Mouse (Mus musculus): Measurements from ENCODE around the gene Cel. TPM values are rescaled to one million over a fixed set of nuclear protein-coding genes. Genes with fewer than 3 reads are reported as not detected.

Cel gene
- polyA plus RNA-seq, 1 experiment from 2014 or later = 159 TPM

DNA sequence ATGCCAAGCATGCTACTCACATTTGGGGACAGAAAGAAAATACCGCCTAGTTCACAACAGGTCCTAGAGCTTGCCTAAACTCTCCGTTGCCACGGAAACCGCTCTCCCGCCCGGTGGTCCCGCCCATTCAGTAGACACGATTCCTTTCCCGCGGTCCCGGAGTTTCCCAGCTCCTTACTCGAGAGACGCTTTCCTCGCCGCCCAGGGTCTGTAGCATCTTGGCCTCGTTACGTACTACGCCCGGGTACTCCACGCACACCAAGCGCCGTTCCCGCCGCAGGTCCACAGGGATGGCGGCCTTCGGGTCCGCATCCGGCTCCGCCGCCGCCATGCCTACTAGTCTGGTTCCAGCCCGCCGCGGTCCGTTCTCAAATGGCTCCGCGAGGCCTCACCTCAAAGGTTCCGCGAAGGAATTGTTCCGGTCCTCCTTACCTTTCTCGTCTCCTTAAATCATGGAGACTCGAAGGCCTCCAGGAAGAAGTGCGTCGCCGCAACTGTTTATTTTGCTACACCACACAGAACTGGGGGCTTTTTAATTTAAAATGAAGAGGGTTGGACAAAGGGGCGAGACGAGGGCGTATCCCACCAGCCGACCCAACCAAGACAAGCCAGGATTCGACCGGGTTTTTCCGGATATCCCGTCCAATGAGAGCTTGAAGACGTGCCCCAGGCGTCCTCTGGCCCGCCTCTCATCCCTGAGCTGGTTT, 19.6 kb upstream of the Cel start:
- Histone ChIP-seq H3K27me3 (replicated peaks) (no peaks in the 10 kb centered on the region), H3K4me3 (replicated peaks) (peak overlapping the region; percentile 81), H3K9ac (peak overlapping the region; percentile 57), H3K4me1 (replicated peaks) (0 out of 2 replicates have a peak, but pooled peaks cover 10% of the 10 kb centered on the region), H3K9me3 (no peaks in the 10 kb centered on the region), H3K27ac (peak overlapping the region; percentile 85), H3K36me3 (0 out of 2 replicates have a peak, but pooled peaks cover 5% of the 10 kb centered on the region), H3K4me2 (replicated peaks) (peak overlapping the region; percentile 68)
- under 1% methylated on average over 56 of the region's 56 CpGs for WGBS
- ATAC-seq = peak; percentile 94

DNA sequence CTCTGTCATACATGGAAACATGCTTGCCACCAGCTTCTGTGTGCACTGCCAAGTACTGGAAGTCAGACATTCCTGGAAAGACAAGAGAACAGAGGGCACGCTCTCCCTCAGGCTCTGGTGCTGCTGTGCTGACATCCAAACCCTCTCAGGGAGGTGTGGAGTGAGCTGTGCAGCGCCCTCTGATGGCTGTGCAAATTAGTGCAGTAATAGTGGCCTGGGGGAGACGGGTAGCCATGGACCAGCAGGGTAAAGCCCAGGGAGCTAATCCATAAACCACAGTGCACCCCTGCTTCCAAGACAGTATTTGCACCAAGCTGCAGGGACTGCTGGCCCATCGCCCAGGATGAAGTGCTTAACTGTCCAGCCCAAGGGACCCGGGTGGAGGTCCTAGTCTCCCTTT, 14.8 kb upstream of the Cel start:
- H3K4me1 ChIP-seq (replicated peaks) = 0 out of 2 replicates have a peak, but pooled peaks cover 5% of the 10 kb centered on the region
- no peak overlapping the region for H3K27ac ChIP-seq
- no peak overlapping the region for H3K4me2 ChIP-seq (replicated peaks)
- ATAC-seq = no peak
- no peak overlapping the region for H3K9ac ChIP-seq
- peaks cover 27% of the 10 kb centered on the region for H3K36me3 ChIP-seq
- no peaks in the 10 kb centered on the region for H3K9me3 ChIP-seq
- WGBS = 72% methylated on average over 5 of the region's 5 CpGs
- no peak overlapping the region for H3K4me3 ChIP-seq (replicated peaks)
- H3K27me3 ChIP-seq (replicated peaks) = no peaks in the 10 kb centered on the region

DNA sequence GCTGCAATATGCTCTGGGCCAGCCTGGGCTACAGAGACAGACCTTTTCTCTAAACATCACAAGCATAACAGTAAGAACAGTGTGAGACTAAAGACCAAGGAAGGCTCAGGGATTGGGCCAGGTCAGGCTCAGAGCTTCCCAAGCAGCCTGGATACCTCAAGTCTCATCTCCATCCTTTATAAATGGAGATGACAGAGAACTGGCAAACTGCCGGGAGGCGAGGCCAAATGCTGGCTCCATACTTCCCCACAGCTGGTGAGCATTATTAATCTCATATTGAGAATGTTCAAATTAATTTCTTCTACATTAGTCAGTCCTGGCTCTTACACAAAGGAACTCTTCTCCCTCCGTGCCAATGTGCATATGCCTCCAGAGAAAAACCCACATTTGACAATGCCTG, 13.6 kb upstream of the Cel start:
- H3K36me3 ChIP-seq = peaks cover 39% of the 10 kb centered on the region

DNA sequence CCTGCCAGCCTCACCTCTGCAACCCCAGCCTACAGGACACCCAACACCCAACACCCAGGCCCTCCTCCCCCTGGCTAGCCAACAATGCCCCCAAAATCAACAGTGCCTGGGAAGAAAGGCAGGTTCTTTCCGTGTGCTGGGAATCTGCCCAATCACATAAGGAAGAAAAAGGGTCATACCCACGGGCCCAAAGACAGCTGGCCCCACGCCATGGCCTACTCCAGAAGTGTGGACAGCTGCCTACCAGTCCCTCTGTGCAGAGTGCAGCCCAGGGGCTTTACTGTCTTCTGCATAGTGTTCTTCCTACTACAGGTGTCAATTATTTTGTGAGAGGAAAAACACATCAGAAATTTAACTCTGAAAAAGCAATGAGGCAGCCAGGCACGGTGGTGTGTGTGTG, 12.1 kb upstream of the Cel start:
- Histone ChIP-seq H3K9me3 (no peaks in the 10 kb centered on the region), H3K4me2 (replicated peaks) (no peak overlapping the region), H3K4me3 (replicated peaks) (no peak overlapping the region), H3K27ac (no peak overlapping the region), H3K27me3 (replicated peaks) (no peaks in the 10 kb centered on the region), H3K36me3 (peaks cover 46% of the 10 kb centered on the region), H3K4me1 (replicated peaks) (no peaks in the 10 kb centered on the region), H3K9ac (no peak overlapping the region)
- WGBS = 81% methylated on average over 4 of the region's 4 CpGs
- no peak for ATAC-seq

More for the DNA sequence above, 13.6 kb upstream of the Cel start:
- Histone ChIP-seq H3K27ac (no peak overlapping the region), H3K4me1 (replicated peaks) (0 out of 2 replicates have a peak, but pooled peaks cover under 1% of the 10 kb centered on the region), H3K27me3 (replicated peaks) (no peaks in the 10 kb centered on the region), H3K9ac (no peak overlapping the region), H3K4me3 (replicated peaks) (no peak overlapping the region), H3K4me2 (replicated peaks) (no peak overlapping the region), H3K9me3 (no peaks in the 10 kb centered on the region)
- no peak for ATAC-seq
- 83% methylated on average over 3 of the region's 3 CpGs for WGBS

DNA sequence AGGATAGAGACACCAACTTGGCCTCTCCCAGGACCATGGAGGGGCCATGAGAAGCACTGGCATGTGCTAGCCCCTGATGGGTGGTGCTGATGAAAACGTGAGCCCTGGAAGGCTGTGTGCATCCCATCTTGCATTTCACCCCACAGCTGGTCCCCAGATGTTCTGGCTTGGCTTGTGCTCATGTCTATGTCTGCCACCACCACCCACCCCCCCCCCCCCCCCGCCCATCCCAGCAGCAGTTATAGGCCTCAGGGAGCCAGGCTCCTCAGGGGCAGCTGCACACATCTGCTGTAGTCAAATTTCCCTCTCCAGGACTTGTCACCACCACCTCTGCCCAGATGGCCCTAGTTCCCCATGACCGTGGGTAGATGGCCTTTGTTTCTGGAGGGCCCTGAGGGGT, 6.7 kb upstream of the Cel start:
- Histone ChIP-seq H3K36me3 (peaks cover 58% of the 10 kb centered on the region), H3K4me3 (replicated peaks) (no peak overlapping the region), H3K4me2 (replicated peaks) (no peak overlapping the region), H3K4me1 (replicated peaks) (no peaks in the 10 kb centered on the region), H3K27ac (no peak overlapping the region), H3K9me3 (no peaks in the 10 kb centered on the region), H3K27me3 (replicated peaks) (no peaks in the 10 kb centered on the region), H3K9ac (no peak overlapping the region)
- ATAC-seq = no peak
- WGBS = 73% methylated on average over 3 of the region's 3 CpGs

DNA sequence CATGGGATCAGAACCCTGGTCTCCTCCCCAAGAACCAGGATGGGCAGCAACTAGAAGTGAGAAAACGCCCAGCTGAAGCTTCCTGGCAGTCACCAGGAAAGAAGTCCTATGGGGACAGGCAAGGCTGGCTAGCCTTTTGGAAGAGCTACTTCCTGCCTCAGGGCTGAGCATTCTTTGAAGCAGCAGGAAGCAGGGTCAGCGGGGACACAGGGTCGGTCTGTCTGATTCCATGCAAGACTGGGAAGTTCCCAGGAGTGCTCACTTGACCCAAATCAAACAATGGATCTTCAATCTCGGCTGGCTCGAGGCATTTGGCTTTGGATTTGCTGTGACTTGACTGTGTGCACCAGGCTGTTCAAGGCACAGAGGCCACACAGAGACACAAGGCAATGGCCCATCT, 3.3 kb upstream of the Cel start:
- Histone ChIP-seq H3K4me1 (replicated peaks) (no peaks in the 10 kb centered on the region), H3K27ac (no peak overlapping the region), H3K9me3 (no peaks in the 10 kb centered on the region), H3K4me2 (replicated peaks) (no peak overlapping the region), H3K9ac (no peak overlapping the region), H3K36me3 (peaks cover 34% of the 10 kb centered on the region), H3K4me3 (replicated peaks) (no peak overlapping the region), H3K27me3 (replicated peaks) (no peaks in the 10 kb centered on the region)
- 71% methylated on average over 5 of the region's 5 CpGs for WGBS
- no peak for ATAC-seq

DNA sequence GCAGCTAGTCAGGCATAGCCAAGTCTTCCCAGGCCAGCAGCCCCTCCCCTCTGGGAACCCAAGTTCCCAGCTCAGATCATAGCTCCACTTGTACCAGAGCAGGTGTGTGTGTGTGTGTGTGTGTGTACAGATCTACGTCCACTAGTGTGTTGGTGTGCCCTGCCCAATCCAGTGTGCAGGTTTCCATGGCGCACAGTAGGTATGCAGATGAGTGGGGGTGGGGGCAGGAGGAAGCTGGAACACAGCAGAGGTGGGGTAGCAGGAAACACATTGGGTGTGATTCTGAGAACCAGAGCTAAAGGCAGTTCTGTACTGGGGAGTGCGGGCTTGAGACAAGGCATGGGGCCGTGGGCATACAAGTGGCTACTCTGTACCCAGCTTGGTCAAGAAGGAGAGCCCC, 1.2 kb upstream of the Cel start:
- no peaks in the 10 kb centered on the region for H3K27me3 ChIP-seq (replicated peaks)
- ATAC-seq = no peak

DNA sequence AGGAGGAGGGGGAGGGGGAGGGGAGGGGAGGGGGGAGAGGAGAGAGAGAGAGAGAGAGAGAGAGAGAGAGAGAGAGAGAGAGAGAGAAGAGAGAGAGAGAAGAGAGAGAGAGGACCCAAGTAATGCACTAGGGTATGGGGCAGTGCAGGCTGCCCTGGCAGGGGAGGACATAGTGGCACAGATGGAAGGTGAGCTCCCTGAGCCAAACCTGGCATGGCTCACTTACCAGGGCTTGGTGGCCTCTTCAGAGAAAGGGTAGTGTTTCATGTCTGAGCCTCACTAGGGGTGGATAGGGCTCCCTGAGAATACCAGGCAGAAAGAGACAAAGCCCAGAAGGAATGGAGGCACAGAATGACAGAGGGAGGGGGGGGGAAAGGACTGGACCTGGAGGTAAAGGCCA, 627 bp upstream of the Cel start:
- Histone ChIP-seq H3K4me1 (replicated peaks) (no peaks in the 10 kb centered on the region), H3K4me2 (replicated peaks) (no peak overlapping the region)
- ATAC-seq = no peak

More for the DNA sequence above, 1.2 kb upstream of the Cel start:
- Histone ChIP-seq H3K27ac (no peak overlapping the region), H3K4me2 (replicated peaks) (no peak overlapping the region), H3K4me3 (replicated peaks) (no peak overlapping the region), H3K4me1 (replicated peaks) (no peaks in the 10 kb centered on the region), H3K9me3 (no peaks in the 10 kb centered on the region), H3K36me3 (peaks cover 25% of the 10 kb centered on the region), H3K9ac (no peak overlapping the region)
- WGBS = 88% methylated on average over 4 of the region's 4 CpGs

DNA sequence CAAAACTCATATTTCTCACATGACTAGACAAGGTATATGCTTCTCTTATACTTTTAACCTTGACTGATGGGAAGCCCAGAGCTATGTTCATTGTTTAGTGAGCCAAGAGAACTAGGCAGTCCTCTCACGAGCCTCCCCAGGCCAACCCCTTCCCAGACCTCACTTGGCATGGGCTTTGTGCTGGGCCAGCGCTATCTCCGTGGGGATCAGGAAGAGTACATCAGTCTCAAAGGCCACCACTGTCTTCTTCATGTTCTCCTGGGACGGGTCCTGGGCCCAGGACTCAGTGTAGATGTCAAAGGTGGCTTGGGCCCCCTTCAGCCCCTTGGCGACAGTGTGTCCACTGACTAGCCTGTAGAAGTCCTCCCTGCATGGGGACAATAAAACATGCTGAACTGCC, 5.8 kb downstream of the Cel start:
- H3K9me3 ChIP-seq = no peaks in the 10 kb centered on the region
- H3K27me3 ChIP-seq (replicated peaks) = no peaks in the 10 kb centered on the region
- no peak overlapping the region for H3K27ac ChIP-seq
- H3K4me3 ChIP-seq (replicated peaks) = no peak overlapping the region
- ATAC-seq = no peak
- WGBS = 85% methylated on average over 5 of the region's 5 CpGs
- no peak overlapping the region for H3K9ac ChIP-seq
- peaks cover 6% of the 10 kb centered on the region for H3K36me3 ChIP-seq
- H3K4me1 ChIP-seq (replicated peaks) = no peaks in the 10 kb centered on the region
- H3K4me2 ChIP-seq (replicated peaks) = no peak overlapping the region

More for the DNA sequence above, 627 bp upstream of the Cel start:
- H3K9me3 ChIP-seq = no peaks in the 10 kb centered on the region
- H3K27ac ChIP-seq = no peak overlapping the region
- no peak overlapping the region for H3K9ac ChIP-seq
- H3K36me3 ChIP-seq = peaks cover 19% of the 10 kb centered on the region
- H3K27me3 ChIP-seq (replicated peaks) = no peaks in the 10 kb centered on the region
- H3K4me3 ChIP-seq (replicated peaks) = no peak overlapping the region

DNA sequence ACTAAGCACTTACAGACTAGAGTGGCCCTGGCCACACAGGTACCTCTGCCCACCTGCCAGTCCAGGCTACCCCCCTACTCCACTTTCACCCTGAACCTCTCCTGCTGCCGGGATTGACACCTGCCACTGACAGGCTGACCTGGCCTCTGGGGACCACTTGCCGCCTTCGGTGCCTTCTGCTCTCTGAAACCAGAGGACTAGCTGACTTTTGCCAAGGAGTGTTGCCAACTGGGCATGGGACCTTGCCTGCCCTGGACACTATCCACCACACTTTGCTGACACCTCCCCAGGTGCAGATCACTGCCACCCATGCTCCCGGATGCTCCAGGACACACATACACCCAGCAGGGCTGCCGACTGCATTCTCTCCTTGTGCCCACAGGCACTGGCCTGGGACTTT, 10.9 kb downstream of the Cel start:
- H3K9me3 ChIP-seq = no peaks in the 10 kb centered on the region
- H3K4me1 ChIP-seq (replicated peaks) = no peaks in the 10 kb centered on the region
- no peak overlapping the region for H3K9ac ChIP-seq
- H3K36me3 ChIP-seq = peaks cover 44% of the 10 kb centered on the region
- H3K4me3 ChIP-seq (replicated peaks) = no peak overlapping the region
- no peaks in the 10 kb centered on the region for H3K27me3 ChIP-seq (replicated peaks)
- H3K4me2 ChIP-seq (replicated peaks) = no peak overlapping the region
- no peak overlapping the region for H3K27ac ChIP-seq
- no peak for ATAC-seq
- 89% methylated on average over 5 of the region's 5 CpGs for WGBS

DNA sequence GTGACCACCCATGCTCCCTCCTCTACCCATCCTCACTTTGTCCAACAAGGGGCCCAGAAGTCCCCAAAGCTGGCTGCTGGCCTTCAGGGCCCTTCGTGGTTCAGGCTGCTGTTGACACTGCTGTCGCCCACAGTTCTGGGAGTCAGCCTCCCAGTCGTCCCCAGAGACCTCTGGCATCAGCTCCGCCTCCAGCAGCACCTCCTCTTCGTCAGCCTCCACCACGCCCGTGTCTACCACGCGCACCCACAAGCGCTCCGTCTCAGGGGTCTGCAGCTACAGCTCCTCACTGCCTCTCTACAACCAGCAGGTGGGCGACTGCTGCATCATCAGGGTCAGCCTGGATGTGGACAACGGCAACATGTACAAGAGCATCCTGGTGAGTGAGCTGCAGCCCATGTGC, 14.0 kb downstream of the Cel start:
- H3K9me3 ChIP-seq = no peaks in the 10 kb centered on the region
- no peaks in the 10 kb centered on the region for H3K4me1 ChIP-seq (replicated peaks)
- ATAC-seq = no peak
- H3K27ac ChIP-seq = no peak overlapping the region
- peaks cover 56% of the 10 kb centered on the region for H3K36me3 ChIP-seq
- 93% methylated on average over 13 of the region's 13 CpGs for WGBS
- H3K4me2 ChIP-seq (replicated peaks) = no peak overlapping the region
- no peak overlapping the region for H3K9ac ChIP-seq
- no peak overlapping the region for H3K4me3 ChIP-seq (replicated peaks)
- no peaks in the 10 kb centered on the region for H3K27me3 ChIP-seq (replicated peaks)

DNA sequence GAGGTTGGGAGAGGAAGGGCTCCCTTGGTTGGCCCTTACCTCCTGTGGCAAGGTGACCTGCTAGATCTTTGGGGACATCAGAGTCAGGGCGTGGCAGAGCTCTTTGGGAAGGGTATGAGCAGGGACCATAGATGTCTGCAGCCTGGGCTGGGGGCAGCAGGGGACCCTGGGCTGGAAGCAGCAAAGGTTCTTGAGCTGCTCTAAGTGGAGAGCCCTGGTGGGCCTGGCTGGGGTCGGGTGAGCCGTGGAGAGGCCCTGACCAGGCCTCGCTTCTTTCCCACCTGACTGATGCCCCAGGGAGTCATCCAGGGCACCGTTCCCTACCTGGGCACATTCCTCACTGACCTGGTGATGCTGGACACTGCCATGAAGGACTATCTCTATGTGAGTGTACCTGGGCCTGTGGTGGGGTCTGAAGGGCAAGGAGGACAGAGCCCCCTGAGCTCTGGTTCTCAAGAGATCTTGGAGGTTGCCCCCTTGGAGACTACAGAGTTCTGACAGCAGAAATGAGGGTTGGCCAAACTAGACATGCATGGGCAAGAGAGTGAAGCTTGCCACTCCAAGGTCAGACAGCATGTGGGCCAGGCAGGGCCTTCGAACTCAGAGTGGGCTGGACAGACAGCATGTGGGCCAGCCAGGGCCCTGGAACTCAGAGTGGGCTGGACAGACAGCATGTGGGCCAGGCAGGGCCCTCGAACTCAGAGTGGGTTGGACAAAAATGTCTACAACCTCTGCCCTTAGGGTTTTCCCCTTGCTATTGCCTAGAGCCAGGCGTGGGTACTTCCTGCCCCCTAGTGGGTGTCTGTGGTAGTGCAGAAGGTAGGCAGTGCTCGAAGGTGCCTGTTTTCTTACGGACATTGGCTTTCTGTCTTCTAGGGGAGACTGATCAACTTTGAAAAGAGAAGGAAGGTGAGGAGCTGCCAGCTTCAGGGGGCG, 15.7 kb downstream of the Cel start:
- H3K27ac ChIP-seq = no peak overlapping the region
- 54% methylated on average over 11 of the region's 11 CpGs for WGBS
- no peak overlapping the region for H3K4me2 ChIP-seq (replicated peaks)
- no peak overlapping the region for H3K4me3 ChIP-seq (replicated peaks)
- H3K4me1 ChIP-seq (replicated peaks) = no peaks in the 10 kb centered on the region
- H3K27me3 ChIP-seq (replicated peaks) = no peaks in the 10 kb centered on the region
- no peak overlapping the region for H3K9ac ChIP-seq
- ATAC-seq = peak; percentile 64
- no peaks in the 10 kb centered on the region for H3K9me3 ChIP-seq
- H3K36me3 ChIP-seq = peaks cover 53% of the 10 kb centered on the region
